Mouse (Mus musculus) kidney, postnatal 25 days (tissue): Measurements from ENCODE around the gene Lurap1.

ENCODE experiments used
- DNase-seq, 2 experiments: peaks; one replicate each; pipeline ENCODE4 v3.0.0; 2021; ENCODE audit warnings: mixed read lengths in 2 of 2

The Lurap1 gene

GRCm38 (mm10) chr4:116160769-116161168, 9.6 kb upstream of the Lurap1 start:
- DNase-seq, result no peak

- DNase-seq, result peak in 1 of 2 experiments; percentile 51
Measured at GRCm38 (mm10) chr4:116159912-116160311, 8.8 kb upstream of the Lurap1 start.

- DNase-seq, result peak; percentile 36 to 82
Measured at GRCm38 (mm10) chr4:116157882-116158281, 6.7 kb upstream of the Lurap1 start.

GRCm38 (mm10) chr4:116152702-116153101, 1.6 kb upstream of the Lurap1 start:
- no peak for DNase-seq

GRCm38 (mm10) chr4:116150862-116151221, 296 bp downstream of the Lurap1 start:
- DNase-seq, result no peak

GRCm38 (mm10) chr4:116150156-116150861, 829 bp downstream of the Lurap1 start:
- DNase-seq, result peak; percentile 72 to 87

GRCm38 (mm10) chr4:116149812-116150155, 1.4 kb downstream of the Lurap1 start:
- DNase-seq, result no peak

- peak; percentile 72 to 88 for DNase-seq
Measured at GRCm38 (mm10) chr4:116143891-116144717, 7.0 kb downstream of the Lurap1 start.

GRCm38 (mm10) chr4:116143317-116143811, 7.8 kb downstream of the Lurap1 start:
- peak; percentile 44 to 76 for DNase-seq

GRCm38 (mm10) chr4:116142269-116142668, 8.9 kb downstream of the Lurap1 start:
- DNase-seq, result peak in 1 of 2 experiments; percentile 44

GRCm38 (mm10) chr4:116141736-116142135, 9.4 kb downstream of the Lurap1 start:
- no peak for DNase-seq

GRCm38 (mm10) chr4:116140801-116141574, 10.2 kb downstream of the Lurap1 start:
- DNase-seq, result no peak

GRCm38 (mm10) chr4:116137421-116137996, 13.6 kb downstream of the Lurap1 start:
- DNase-seq, result no peak

GRCm38 (mm10) chr4:116134990-116135389, 16.1 kb downstream of the Lurap1 start:
- DNase-seq, result no peak

GRCm38 (mm10) chr4:116133126-116133525, 18.0 kb downstream of the Lurap1 start:
- DNase-seq, result no peak

GRCm38 (mm10) chr4:116127956-116128355, 23.2 kb downstream of the Lurap1 start:
- no peak for DNase-seq

GRCm38 (mm10) chr4:116125803-116126386, 25.2 kb downstream of the Lurap1 start:
- no peak for DNase-seq

GRCm38 (mm10) chr4:116123602-116124519, 27.3 kb downstream of the Lurap1 start, which contains the start of the genes Rad54l and Pomgnt1:
Rad54l (minus strand) TSS chr4:116123690.
Pomgnt1 (plus strand) TSS chr4:116123840.
- DNase-seq, result peak; percentile 87 to 93

GRCm38 (mm10) chr4:116122762-116123161, 28.4 kb downstream of the Lurap1 start:
- no peak for DNase-seq

GRCm38 (mm10) chr4:116111486-116111885, 39.7 kb downstream of the Lurap1 start:
- no peak for DNase-seq

- DNase-seq, result no peak
Measured at GRCm38 (mm10) chr4:116110695-116111094, 40.4 kb downstream of the Lurap1 start.
